ENCODE assay signal across 17 mouse cellular contexts in the genomic region with DNA sequence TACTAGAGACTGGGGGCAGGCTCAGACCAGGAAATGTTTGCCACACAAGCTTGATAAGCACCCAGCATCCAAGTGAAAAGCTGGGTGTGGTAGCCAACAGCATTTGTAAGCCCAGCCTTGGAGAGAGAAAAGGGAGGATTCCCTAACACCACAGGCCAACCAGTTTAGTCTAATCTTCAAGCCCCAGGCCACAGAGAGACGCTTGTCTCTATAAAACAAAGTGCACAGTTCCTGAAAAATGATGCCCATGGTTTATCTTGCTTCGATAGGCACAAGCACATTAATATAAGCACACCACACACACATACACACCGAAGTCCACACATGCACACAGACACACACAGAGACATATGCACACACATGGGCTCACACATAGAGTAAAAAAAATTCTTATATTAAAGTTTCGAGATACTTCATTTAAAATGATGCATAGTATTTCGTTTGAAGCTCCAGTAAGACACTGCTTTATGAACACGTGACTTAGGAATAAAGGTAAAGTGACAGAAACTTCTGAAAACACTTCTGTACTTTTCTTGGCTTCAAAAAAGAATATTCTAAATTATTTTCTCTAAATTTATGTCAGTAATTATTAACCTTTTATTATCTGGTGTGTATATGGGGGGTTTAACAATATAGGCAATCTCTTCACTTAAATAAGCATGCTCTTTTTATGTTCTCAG. TPM values are rescaled to one million over a fixed set of nuclear protein-coding genes. Genes with fewer than 3 reads are reported as not detected.
DNase-seq lines count a peak whose midpoint lies in the region; ATAC-seq and TF ChIP-seq lines count a peak whose summit lies in the region.
"Had no signal": no experiment of that assay in that cellular context is flagged by ENCODE, and none has a peak within 500 bp of the region (broad histone marks: within the 10 kb centered on the region; RNA-seq: fewer than 3 reads in every experiment).

No protein-coding gene starts in this region.

- H3K27me3 ChIP-seq in liver, embryonic 13.5 days = no peaks in the 10 kb centered on the region
- H3K27me3 ChIP-seq in midbrain, embryonic 10.5 days (ENCODE audit: low read depth, poor library complexity, severe bottlenecking) = no peaks in the 10 kb centered on the region
- H3K27me3 ChIP-seq in cerebellum, adult 2 months (ENCODE audit: control insufficient read depth, insufficient read depth, low read length) = no peaks in the 10 kb centered on the region
- H3K27me3 ChIP-seq: forebrain, embryonic 13.5 days; hindbrain, embryonic 13.5 days; megakaryocyte, embryonic 14.5 days; neural tube, embryonic 12.5 days had no signal

- peak; percentile 91 for ATAC-seq in liver, embryonic 13.5 days (ENCODE audit: low read depth)
- ATAC-seq: forebrain, embryonic 13.5 days had no signal

- no peak for TF ChIP-seq CTCF in cerebellum, adult 2 months (IDR thresholded peaks at IDR 0.05; ENCODE audit: borderline replicate concordance, insufficient read depth, low read depth, low read length)

- no peaks in the 10 kb centered on the region for H3K9me3 ChIP-seq in liver, embryonic 13.5 days (replicated peaks)
- no peaks in the 10 kb centered on the region for H3K9me3 ChIP-seq in midbrain, embryonic 10.5 days (replicated peaks)
- H3K9me3 ChIP-seq: forebrain, embryonic 13.5 days; hindbrain, embryonic 13.5 days; limb, embryonic 10.5 days; megakaryocyte, embryonic 14.5 days; neural tube, embryonic 12.5 days had no signal

- peak overlapping the region; percentile 95 for H3K27ac ChIP-seq in liver, embryonic 13.5 days
- H3K27ac ChIP-seq in midbrain, embryonic 10.5 days (replicated peaks) = no peak overlapping the region
- H3K27ac ChIP-seq in cerebellum, adult 2 months (ENCODE audit: insufficient read depth, low read length) = no peak overlapping the region
- H3K27ac ChIP-seq: forebrain, embryonic 13.5 days; hindbrain, embryonic 13.5 days; limb, embryonic 10.5 days; neural tube, embryonic 12.5 days had no signal

- peak; percentile 21 for DNase-seq in spleen, adult 12 weeks (ENCODE audit: low spot score)
- DNase-seq in spleen, postnatal 14 days (ENCODE audit: low spot score in 2 of 2) = no peak
- peak; percentile 75 for DNase-seq in c-Kit-positive CD71-positive TER-119-negative erythroid progenitor cells, embryonic 14.5 days (ENCODE audit: low read depth)
- peak; percentile 79 for DNase-seq in liver, embryonic 13.5 days
- no peak for DNase-seq in midbrain, embryonic 10.5 days (ENCODE audit: low spot score)
- DNase-seq in urinary bladder, adult 2 months (ENCODE audit: low spot score) = no peak
- DNase-seq in cerebellum, adult 2 months = no peak
- DNase-seq: adrenal gland, postnatal 14 days; B cell, adult 2 months; kidney, adult 11 months; kidney, postnatal 4 days; thymus, postnatal 36 days had no signal

- peaks cover 77% of the 10 kb centered on the region for H3K4me1 ChIP-seq in liver, embryonic 13.5 days (replicated peaks)
- H3K4me1 ChIP-seq in midbrain, embryonic 10.5 days = no peaks in the 10 kb centered on the region
- H3K4me1 ChIP-seq in cerebellum, adult 2 months (ENCODE audit: control insufficient read depth, insufficient read depth, low read length) = 0 out of 2 replicates have a peak, but pooled peaks cover 2% of the 10 kb centered on the region
- H3K4me1 ChIP-seq: forebrain, embryonic 13.5 days; hindbrain, embryonic 13.5 days; limb, embryonic 10.5 days; neural tube, embryonic 12.5 days had no signal

- H3K36me3 ChIP-seq in liver, embryonic 13.5 days = no peaks in the 10 kb centered on the region
- H3K36me3 ChIP-seq in midbrain, embryonic 10.5 days = no peaks in the 10 kb centered on the region
- H3K36me3 ChIP-seq: hindbrain, embryonic 13.5 days; limb, embryonic 10.5 days; neural tube, embryonic 12.5 days had no signal

- WGBS in liver, embryonic 13.5 days (ENCODE audit: insufficient replicate concordance) = 29% methylated on average over 6 of the region's 6 CpGs
- 92% methylated on average over 6 of the region's 6 CpGs for WGBS in midbrain, embryonic 10.5 days
- WGBS in cerebellum, adult 2 months = 93% methylated on average over 6 of the region's 6 CpGs

- H3K4me2 ChIP-seq in liver, embryonic 13.5 days = peak overlapping the region; percentile 67
- H3K4me2 ChIP-seq: forebrain, embryonic 13.5 days; hindbrain, embryonic 13.5 days; neural tube, embryonic 12.5 days had no signal

- no peak for TF ChIP-seq POLR2A in cerebellum, adult 2 months (IDR thresholded peaks at IDR 0.05; ENCODE audit: borderline replicate concordance, insufficient read depth, low read length)

- peak overlapping the region; percentile 44 for H3K4me3 ChIP-seq in liver, embryonic 13.5 days (replicated peaks)
- no peak overlapping the region for H3K4me3 ChIP-seq in midbrain, embryonic 10.5 days
- no peak overlapping the region for H3K4me3 ChIP-seq in cerebellum, adult 2 months (replicated peaks; ENCODE audit: insufficient read depth, low read depth, low read length)
- H3K4me3 ChIP-seq: forebrain, embryonic 13.5 days; hindbrain, embryonic 13.5 days; limb, embryonic 10.5 days; megakaryocyte, embryonic 14.5 days; neural tube, embryonic 12.5 days had no signal

- H3K9ac ChIP-seq in liver, embryonic 13.5 days = peak overlapping the region; percentile 65; the same call in 1 of the 2 replicates
- H3K9ac ChIP-seq: forebrain, embryonic 13.5 days; hindbrain, embryonic 13.5 days; neural tube, embryonic 12.5 days had no signal

RNA-seq across cellular contexts. Expression of gene Dpy19l1, which starts 14.4 kb away (rescaled TPM):
- 12.9 and 13.0 TPM in 2 replicates for polyA plus RNA-seq in liver, embryonic 13.5 days (2015; fragmentation: Nextera tagmentation; extraction: Ambion mirVana)
- 7.6 and 9.6 TPM in 2 replicates for polyA plus RNA-seq in midbrain, embryonic 10.5 days (2016; fragmentation: Nextera tagmentation; extraction: Ambion mirVana)
- polyA plus RNA-seq in urinary bladder, adult 2 months (2012; rRNA removed) = 17.8 and 18.4 TPM in 2 replicates
- polyA plus RNA-seq in cerebellum, adult 2 months (2012; rRNA removed) = 48.9 and 57.3 TPM in 2 replicates

Comparison
In these comparisons a context has a peak if more than half of its experiments do, and no peak if none do; other contexts are left out.
1. DNase-seq: peak in spleen, adult 12 weeks (single experiment), c-Kit-positive CD71-positive TER-119-negative erythroid progenitor cells, embryonic 14.5 days (single experiment) and liver, embryonic 13.5 days (single experiment); none in spleen, postnatal 14 days (0 of 2), midbrain, embryonic 10.5 days (single experiment), urinary bladder, adult 2 months (single experiment) and cerebellum, adult 2 months (0 of 2).